Mouse (Mus musculus): ENCODE measurements at regions not wholly inside any gene's neighbourhood (a gene's known extent, or its start where the extent isn't known, plus 50 kb on each side); places are given as distances from the start of the nearest gene placed in this dataset.

DNA sequence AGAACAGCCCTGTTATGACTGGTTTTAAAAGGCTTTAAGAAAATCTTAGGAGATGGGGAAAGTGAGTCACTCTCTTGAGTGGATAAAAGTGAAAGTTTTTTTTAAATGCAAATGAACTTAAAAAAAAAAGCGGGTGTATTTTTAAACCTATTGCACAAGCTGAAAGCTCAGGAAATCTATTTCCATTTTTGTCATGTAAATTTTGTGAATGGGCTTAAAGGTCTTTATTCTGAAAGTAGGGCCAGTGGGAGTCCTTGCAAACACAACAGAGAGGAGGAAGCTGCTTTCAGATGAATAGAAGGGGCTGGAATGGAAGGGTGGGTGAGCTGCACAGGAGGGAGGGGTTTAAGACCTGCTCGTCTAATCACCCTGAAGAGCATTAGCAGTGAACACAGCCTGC lies 62.9 kb downstream of the Fam84a start:
- Histone ChIP-seq H3K4me3 (replicated peaks) (no peak overlapping the region), H3K9me3 (replicated peaks) (no peaks in the 10 kb centered on the region), H3K36me3 (replicated peaks) (no peaks in the 10 kb centered on the region), H3K4me1 (replicated peaks) (no peaks in the 10 kb centered on the region), H3K4me2 (no peak overlapping the region), H3K27ac (replicated peaks) (no peak overlapping the region), H3K9ac (no peak overlapping the region), H3K27me3 (no peaks in the 10 kb centered on the region)
- no peak for ATAC-seq (ENCODE audit: insufficient read depth)
- WGBS (ENCODE audit: insufficient replicate concordance), result 38% methylated on average over 2 of the region's 2 CpGs

DNA sequence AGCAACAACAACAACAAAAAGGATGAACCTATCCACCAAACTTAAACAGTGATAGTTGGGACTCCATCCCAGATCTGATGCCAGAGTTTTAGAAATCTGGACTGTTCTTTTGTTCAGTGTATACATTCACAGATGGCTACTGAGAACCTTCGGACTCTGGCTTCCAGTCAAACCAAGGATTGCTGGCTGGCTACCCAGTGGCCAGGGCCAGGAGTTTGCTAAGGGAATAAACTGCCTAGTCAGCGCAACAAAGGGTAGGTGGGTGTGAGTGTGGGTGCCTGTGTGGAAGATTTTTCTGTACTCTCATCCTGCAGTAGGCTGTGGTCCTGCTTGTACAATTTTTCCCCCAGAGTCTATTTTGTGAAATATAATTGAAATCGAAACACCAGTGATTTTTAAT lies 69.1 kb downstream of the Fam84a start:
- H3K36me3 ChIP-seq (replicated peaks), result no peaks in the 10 kb centered on the region
- H3K27me3 ChIP-seq, result no peaks in the 10 kb centered on the region
- WGBS (ENCODE audit: insufficient replicate concordance), result 56% methylated on average over 3 of the region's 3 CpGs
- H3K27ac ChIP-seq (replicated peaks), result no peak overlapping the region
- no peak overlapping the region for H3K9ac ChIP-seq
- ATAC-seq (ENCODE audit: insufficient read depth), result no peak
- H3K4me3 ChIP-seq (replicated peaks), result no peak overlapping the region
- H3K9me3 ChIP-seq (replicated peaks), result no peaks in the 10 kb centered on the region
- H3K4me2 ChIP-seq, result no peak overlapping the region
- H3K4me1 ChIP-seq (replicated peaks), result no peaks in the 10 kb centered on the region

DNA sequence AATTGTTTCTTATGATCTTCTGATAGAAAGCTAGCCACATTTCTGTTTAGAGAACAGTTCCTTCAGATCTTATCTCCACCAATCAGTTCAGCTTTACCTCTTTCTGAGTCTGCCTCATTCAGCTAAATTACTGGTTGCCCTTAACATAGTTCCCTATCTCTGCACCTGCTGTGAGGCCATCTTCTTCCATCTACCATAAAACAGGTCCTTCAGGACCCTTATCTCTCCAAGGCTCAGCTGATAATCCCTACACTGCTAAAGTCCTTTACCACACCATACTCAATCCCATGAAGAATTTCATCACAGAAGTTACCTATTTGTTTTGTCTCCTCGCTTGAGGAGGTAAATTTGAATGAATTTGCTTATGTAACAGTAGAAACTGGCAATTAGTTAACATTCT lies 72.0 kb downstream of the Fam84a start:
- WGBS (ENCODE audit: insufficient replicate concordance), result 35% methylated on average over 1 of the region's 1 CpGs
- H3K27ac ChIP-seq (replicated peaks), result no peak overlapping the region
- ATAC-seq (ENCODE audit: insufficient read depth), result no peak

DNA sequence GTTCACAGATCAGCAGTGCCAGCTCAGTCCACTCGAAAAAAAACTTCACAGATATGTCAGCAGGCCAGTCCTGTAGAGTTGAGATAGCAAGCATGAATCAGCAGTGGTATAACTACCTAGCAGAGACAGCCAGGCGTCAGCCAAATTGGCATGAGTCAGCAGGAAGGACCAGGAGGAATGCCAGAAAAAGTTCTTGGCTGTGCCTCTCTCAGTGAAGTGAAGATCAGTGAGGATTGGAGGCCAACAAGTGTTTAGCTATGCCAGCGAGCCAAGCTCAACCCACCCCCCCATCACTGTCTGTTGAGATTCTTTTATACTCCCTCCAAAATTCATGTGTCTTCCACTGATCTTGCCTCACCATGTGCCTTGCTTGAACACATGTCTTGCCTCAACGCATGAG lies 82.8 kb downstream of the Fam84a start:
- H3K4me2 ChIP-seq, result no peak overlapping the region
- ATAC-seq (ENCODE audit: insufficient read depth), result no peak
- WGBS (ENCODE audit: insufficient replicate concordance), result 37% methylated on average over 4 of the region's 4 CpGs

More for the DNA sequence above, 72.0 kb downstream of the Fam84a start:
- H3K27me3 ChIP-seq, result no peaks in the 10 kb centered on the region
- no peaks in the 10 kb centered on the region for H3K9me3 ChIP-seq (replicated peaks)
- H3K4me3 ChIP-seq (replicated peaks), result no peak overlapping the region
- H3K36me3 ChIP-seq (replicated peaks), result no peaks in the 10 kb centered on the region
- no peak overlapping the region for H3K9ac ChIP-seq
- H3K4me1 ChIP-seq (replicated peaks), result no peaks in the 10 kb centered on the region
- H3K4me2 ChIP-seq, result no peak overlapping the region

DNA sequence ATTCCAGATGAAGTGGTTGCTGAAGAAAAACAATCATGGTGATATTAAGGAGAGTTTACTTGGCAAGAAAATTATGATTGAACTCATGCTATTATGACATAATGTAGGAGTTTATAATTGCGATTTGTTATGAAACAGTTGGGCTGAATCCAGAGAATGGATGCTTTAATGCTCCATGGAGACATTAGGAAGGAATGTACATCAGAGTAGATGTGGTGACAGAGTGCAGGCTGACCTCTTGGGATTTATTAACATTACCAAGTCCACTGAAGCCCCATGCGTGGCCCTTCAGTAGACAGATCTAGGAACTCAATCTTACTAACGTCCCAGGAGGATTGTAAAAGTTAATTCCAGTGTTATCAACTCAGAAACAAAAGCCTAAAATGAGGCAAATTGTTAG lies 86.5 kb downstream of the Fam84a start:
- Histone ChIP-seq H3K9ac (no peak overlapping the region), H3K27ac (replicated peaks) (no peak overlapping the region), H3K36me3 (replicated peaks) (no peaks in the 10 kb centered on the region), H3K4me2 (no peak overlapping the region), H3K27me3 (no peaks in the 10 kb centered on the region), H3K4me3 (replicated peaks) (no peak overlapping the region), H3K9me3 (replicated peaks) (no peaks in the 10 kb centered on the region), H3K4me1 (replicated peaks) (no peaks in the 10 kb centered on the region)
- no peak for ATAC-seq (ENCODE audit: insufficient read depth)
- 52% methylated on average over 3 of the region's 3 CpGs for WGBS (ENCODE audit: insufficient replicate concordance)

More for the DNA sequence above, 82.8 kb downstream of the Fam84a start:
- Histone ChIP-seq H3K9ac (no peak overlapping the region), H3K4me1 (replicated peaks) (no peaks in the 10 kb centered on the region), H3K27ac (replicated peaks) (no peak overlapping the region), H3K9me3 (replicated peaks) (no peaks in the 10 kb centered on the region), H3K27me3 (no peaks in the 10 kb centered on the region), H3K36me3 (replicated peaks) (no peaks in the 10 kb centered on the region), H3K4me3 (replicated peaks) (no peak overlapping the region)

DNA sequence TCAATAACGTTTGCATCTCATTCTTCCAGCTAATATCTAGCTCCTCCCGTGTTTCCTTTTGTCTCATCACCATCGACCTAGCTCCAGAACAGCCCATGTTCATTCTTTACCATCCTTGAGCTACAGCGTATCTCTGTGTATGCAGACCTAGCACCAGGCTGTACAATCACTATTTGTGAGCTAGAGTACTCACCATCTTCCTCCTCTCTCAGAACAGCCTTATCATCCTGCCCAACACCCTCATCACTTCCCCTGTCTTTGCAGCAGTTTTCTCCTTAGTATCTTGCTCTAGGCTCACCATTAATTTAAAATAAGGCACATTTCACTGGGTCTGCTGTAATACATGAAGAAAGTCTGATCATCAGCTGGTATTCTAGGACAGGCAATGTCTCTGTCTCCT lies 88.6 kb downstream of the Fam84a start:
- Histone ChIP-seq H3K27ac (replicated peaks) (no peak overlapping the region), H3K4me3 (replicated peaks) (no peak overlapping the region), H3K27me3 (no peaks in the 10 kb centered on the region), H3K4me1 (replicated peaks) (no peaks in the 10 kb centered on the region), H3K9me3 (replicated peaks) (no peaks in the 10 kb centered on the region), H3K9ac (no peak overlapping the region), H3K36me3 (replicated peaks) (no peaks in the 10 kb centered on the region), H3K4me2 (no peak overlapping the region)
- WGBS (ENCODE audit: insufficient replicate concordance), result 51% methylated on average over 4 of the region's 4 CpGs
- no peak for ATAC-seq (ENCODE audit: insufficient read depth)

DNA sequence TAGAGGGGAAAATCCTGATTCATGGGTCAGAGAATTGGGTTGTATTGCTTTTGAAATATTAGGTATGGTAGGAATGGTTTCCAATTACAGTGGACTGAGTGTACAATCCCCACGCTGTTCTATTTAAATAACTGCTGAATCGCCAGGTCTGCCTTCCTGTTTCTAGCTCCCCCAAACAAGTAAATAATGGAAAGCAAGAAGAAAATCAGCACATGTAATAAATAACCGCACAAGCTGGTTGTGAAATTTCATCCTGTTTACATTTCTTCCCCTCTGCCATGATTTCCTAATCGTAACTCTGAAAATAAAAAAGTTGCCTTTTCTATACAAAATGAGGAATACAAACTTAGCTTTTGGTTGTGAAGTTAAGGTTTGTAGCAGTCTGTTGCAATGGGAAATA lies 95.7 kb downstream of the Fam84a start:
- Histone ChIP-seq H3K27ac (replicated peaks) (no peak overlapping the region), H3K27me3 (no peaks in the 10 kb centered on the region), H3K4me1 (replicated peaks) (no peaks in the 10 kb centered on the region), H3K4me2 (no peak overlapping the region), H3K36me3 (replicated peaks) (no peaks in the 10 kb centered on the region), H3K9ac (no peak overlapping the region), H3K9me3 (replicated peaks) (no peaks in the 10 kb centered on the region), H3K4me3 (replicated peaks) (no peak overlapping the region)
- ATAC-seq (ENCODE audit: insufficient read depth), result no peak
- 41% methylated on average over 4 of the region's 4 CpGs for WGBS (ENCODE audit: insufficient replicate concordance)

DNA sequence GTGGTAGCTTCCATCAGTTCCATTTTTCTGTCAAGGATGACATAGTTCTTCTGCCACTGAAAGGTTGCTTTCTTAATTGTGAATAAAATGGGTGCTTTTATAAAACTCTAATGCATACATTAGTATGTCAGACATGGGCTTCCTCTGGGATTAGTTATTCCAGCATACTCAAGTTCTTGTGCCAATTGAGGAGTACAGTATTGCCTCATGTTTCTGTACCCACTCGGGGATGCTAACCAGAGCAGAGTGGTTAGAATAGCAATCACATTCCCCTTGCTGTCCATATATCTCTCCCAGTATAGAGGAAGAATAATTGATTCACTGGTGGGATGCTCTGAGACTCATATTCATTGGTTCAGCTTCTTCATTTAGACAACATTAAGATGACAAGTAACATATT lies 119.5 kb downstream of the Fam84a start:
- no peak overlapping the region for H3K27ac ChIP-seq (replicated peaks)
- no peaks in the 10 kb centered on the region for H3K27me3 ChIP-seq
- no peaks in the 10 kb centered on the region for H3K9me3 ChIP-seq (replicated peaks)
- H3K4me3 ChIP-seq (replicated peaks), result no peak overlapping the region
- H3K4me2 ChIP-seq, result no peak overlapping the region
- no peaks in the 10 kb centered on the region for H3K4me1 ChIP-seq (replicated peaks)
- H3K9ac ChIP-seq, result no peak overlapping the region
- 48% methylated on average over 1 of the region's 1 CpGs for WGBS (ENCODE audit: insufficient replicate concordance)
- H3K36me3 ChIP-seq (replicated peaks), result no peaks in the 10 kb centered on the region
- no peak for ATAC-seq (ENCODE audit: insufficient read depth)

DNA sequence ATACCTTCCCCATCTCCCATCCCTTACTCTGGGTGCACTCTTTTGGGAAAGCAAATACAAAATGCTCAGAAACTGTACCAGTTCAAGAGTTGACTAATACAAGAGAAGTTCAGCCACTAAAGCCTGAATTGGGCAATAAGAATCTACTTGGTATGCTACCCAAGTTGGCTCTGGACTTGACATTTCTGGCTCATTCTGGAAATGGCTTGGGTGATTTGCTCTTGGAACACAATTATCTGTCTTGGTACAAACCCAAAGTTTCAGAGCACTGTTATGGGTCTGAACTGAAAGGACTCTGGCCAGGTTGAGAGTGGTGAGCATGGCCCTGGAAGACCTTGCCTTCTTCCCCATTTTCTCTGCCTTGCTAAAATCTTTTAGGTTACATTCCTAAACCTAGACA lies 136.6 kb downstream of the Fam84a start:
- Histone ChIP-seq H3K27me3 (no peaks in the 10 kb centered on the region), H3K4me2 (no peak overlapping the region), H3K4me1 (replicated peaks) (no peaks in the 10 kb centered on the region), H3K36me3 (replicated peaks) (no peaks in the 10 kb centered on the region), H3K9ac (no peak overlapping the region), H3K9me3 (replicated peaks) (no peaks in the 10 kb centered on the region), H3K4me3 (replicated peaks) (no peak overlapping the region), H3K27ac (replicated peaks) (no peak overlapping the region)
- ATAC-seq (ENCODE audit: insufficient read depth), result no peak

DNA sequence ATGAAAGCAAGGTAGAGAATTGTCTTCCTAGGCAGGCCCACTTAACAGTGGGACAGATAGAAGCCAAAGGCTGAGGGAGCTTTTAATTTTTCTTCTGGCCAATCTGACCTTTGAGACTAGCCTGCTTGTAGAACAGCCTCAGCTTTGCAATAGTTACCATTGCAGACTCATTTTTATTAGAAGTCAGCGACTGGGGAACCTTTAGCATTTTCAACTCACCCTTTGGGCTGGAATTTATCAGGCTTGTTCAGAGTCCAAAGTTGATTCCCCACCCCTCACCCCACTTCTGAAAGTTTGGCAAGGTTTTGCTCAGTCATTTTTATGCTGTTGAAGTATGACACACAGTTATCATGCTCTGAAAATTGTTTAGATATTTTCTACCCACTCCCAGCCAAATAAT lies 145.9 kb downstream of the Fam84a start:
- no peaks in the 10 kb centered on the region for H3K27me3 ChIP-seq
- H3K36me3 ChIP-seq (replicated peaks), result no peaks in the 10 kb centered on the region
- no peaks in the 10 kb centered on the region for H3K9me3 ChIP-seq (replicated peaks)
- no peak overlapping the region for H3K27ac ChIP-seq (replicated peaks)
- no peak for ATAC-seq (ENCODE audit: insufficient read depth)
- no peak overlapping the region for H3K9ac ChIP-seq
- H3K4me2 ChIP-seq, result no peak overlapping the region
- no peak overlapping the region for H3K4me3 ChIP-seq (replicated peaks)
- 24% methylated on average over 1 of the region's 1 CpGs for WGBS (ENCODE audit: insufficient replicate concordance)
- no peaks in the 10 kb centered on the region for H3K4me1 ChIP-seq (replicated peaks)

DNA sequence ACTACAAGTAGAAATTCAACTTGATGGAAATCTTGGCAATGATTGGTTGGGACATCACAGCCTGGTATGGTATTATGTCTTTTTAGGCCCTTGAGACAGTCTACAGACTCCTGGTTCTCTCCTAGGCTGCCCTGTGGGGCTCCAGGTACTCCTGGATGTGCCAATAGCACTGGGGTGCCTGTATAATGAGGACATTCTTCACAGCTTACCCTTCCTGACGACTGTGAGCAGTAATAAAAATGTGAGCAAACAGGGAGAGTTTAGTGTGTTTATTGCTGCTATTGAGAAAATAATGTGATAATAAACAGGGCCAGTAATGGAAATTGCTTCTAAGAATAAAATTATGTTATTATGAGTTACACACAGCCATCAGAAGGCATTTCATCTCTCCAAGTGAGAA lies 150.2 kb downstream of the Fam84a start:
- H3K4me1 ChIP-seq (replicated peaks), result no peaks in the 10 kb centered on the region
- WGBS (ENCODE audit: insufficient replicate concordance), result 26% methylated on average over 1 of the region's 1 CpGs
- no peaks in the 10 kb centered on the region for H3K27me3 ChIP-seq
- H3K4me2 ChIP-seq, result no peak overlapping the region
- no peak overlapping the region for H3K27ac ChIP-seq (replicated peaks)
- H3K4me3 ChIP-seq (replicated peaks), result no peak overlapping the region
- H3K36me3 ChIP-seq (replicated peaks), result no peaks in the 10 kb centered on the region
- no peaks in the 10 kb centered on the region for H3K9me3 ChIP-seq (replicated peaks)
- no peak for ATAC-seq (ENCODE audit: insufficient read depth)
- no peak overlapping the region for H3K9ac ChIP-seq

DNA sequence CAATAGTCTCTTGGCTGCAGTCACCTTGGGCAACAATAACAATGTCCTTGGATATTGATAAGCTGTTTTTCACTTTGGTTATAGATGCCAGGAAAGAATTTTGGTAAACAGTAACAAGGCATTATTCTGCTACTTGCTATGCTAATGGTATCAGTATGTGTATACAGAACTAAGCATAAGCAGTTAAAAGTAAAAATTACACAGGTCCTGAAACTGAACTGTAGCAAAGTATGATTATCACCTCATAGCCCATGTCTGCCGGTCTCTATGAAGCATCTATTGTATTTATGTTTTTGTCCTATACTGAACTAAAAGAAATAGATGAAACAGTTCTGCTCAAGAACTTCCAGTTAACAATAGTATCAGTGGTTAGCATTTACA lies 167.5 kb downstream of the Fam84a start:
- ATAC-seq (ENCODE audit: insufficient read depth), result no peak
- no peak overlapping the region for H3K9ac ChIP-seq
- 54% methylated on average over 1 of the region's 1 CpGs for WGBS (ENCODE audit: insufficient replicate concordance)

More for the DNA sequence above, 167.5 kb downstream of the Fam84a start:
- Histone ChIP-seq H3K27me3 (no peaks in the 10 kb centered on the region), H3K9me3 (replicated peaks) (no peaks in the 10 kb centered on the region), H3K27ac (replicated peaks) (no peak overlapping the region), H3K4me2 (no peak overlapping the region), H3K4me1 (replicated peaks) (no peaks in the 10 kb centered on the region), H3K36me3 (replicated peaks) (no peaks in the 10 kb centered on the region), H3K4me3 (replicated peaks) (no peak overlapping the region)
